ENCODE assay signal across 9 mouse cellular contexts in the genomic region with DNA sequence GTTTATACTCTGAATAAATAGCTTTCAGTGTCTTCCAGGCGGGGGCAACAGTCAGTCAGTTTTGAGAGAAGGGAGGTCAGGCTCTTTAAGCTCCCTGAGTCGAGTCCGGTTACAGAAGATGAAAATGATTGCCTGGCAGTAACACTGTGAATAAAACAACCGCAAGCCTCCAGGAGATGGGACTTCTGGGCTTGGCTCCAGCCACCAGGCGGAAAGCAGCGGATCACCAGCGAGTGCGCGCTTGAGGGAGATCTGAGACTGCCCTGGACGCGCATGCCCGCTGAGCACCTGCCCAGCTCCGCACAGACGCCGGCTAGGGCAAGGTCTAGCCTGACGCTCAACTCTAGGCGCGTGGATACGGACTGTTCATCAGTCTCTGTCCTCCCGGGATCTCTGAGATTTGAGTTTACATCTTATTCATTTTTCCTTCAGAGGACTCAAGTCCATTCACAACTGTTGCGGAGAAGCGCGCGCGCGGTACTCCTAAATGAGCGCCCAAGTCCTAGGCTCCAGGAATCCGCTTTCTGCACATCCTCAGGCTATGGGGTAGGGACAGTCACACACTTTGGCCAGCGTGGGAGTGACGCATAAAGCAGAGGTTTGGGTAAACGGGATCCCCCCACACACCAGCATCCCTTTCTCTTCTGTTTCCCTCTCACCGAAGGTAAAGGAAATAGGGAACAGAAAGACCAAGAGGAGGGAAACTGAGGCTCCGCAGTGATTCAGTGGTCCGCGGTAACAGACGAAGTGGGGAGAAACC. TPM values are rescaled to one million over a fixed set of nuclear protein-coding genes. Genes with fewer than 3 reads are reported as not detected.
A peak's percentile ranks its signal among the peaks of the same experiment; 100 is the strongest.
DNase-seq lines count a peak whose midpoint lies in the region; ATAC-seq lines count a peak whose summit lies in the region.
"Had no signal": no experiment of that assay in that cellular context is flagged by ENCODE, and none has a peak within 500 bp of the region (broad histone marks: within the 10 kb centered on the region; RNA-seq: fewer than 3 reads in every experiment).

No protein-coding gene starts in this region.

- peak overlapping the region; percentile 86 for H3K4me2 ChIP-seq in heart, embryonic 11.5 days
- peak overlapping the region; percentile 99 for H3K4me2 ChIP-seq in heart, embryonic 12.5 days
- H3K4me2 ChIP-seq in limb, embryonic 11.5 days (ENCODE audit: low read depth, severe bottlenecking) = peak overlapping the region; percentile 95
- peak overlapping the region; percentile 96 for H3K4me2 ChIP-seq in neural tube, embryonic 15.5 days

- peak overlapping the region; percentile 64 for H3K4me3 ChIP-seq in heart, embryonic 11.5 days (ENCODE audit: low read depth, low read length)
- H3K4me3 ChIP-seq in heart, embryonic 12.5 days = peak overlapping the region; percentile 67
- H3K4me3 ChIP-seq in limb, embryonic 11.5 days (ENCODE audit: low read depth, low read length) = peak overlapping the region; percentile 37; the same call in 1 of the 2 replicates
- H3K4me3 ChIP-seq in neural tube, embryonic 15.5 days (replicated peaks) = peak overlapping the region; percentile 68

- peaks cover 78% of the 10 kb centered on the region for H3K27me3 ChIP-seq in heart, embryonic 11.5 days (ENCODE audit: control insufficient read depth, insufficient read depth, low read length)
- H3K27me3 ChIP-seq in heart, embryonic 12.5 days (replicated peaks) = peaks cover 94% of the 10 kb centered on the region
- H3K27me3 ChIP-seq in limb, embryonic 11.5 days (ENCODE audit: control insufficient read depth, insufficient read depth, low read length) = peaks cover 87% of the 10 kb centered on the region
- peaks cover 90% of the 10 kb centered on the region for H3K27me3 ChIP-seq in neural tube, embryonic 15.5 days (replicated peaks)

- H3K9ac ChIP-seq in heart, embryonic 11.5 days (ENCODE audit: low read depth, low read length) = no peak overlapping the region
- H3K9ac ChIP-seq in heart, embryonic 12.5 days = 0 out of 2 replicates have a peak overlapping the region, but pooled peaks have one; percentile 69
- no peak overlapping the region for H3K9ac ChIP-seq in limb, embryonic 11.5 days (ENCODE audit: low read length)
- peak overlapping the region; percentile 53 for H3K9ac ChIP-seq in neural tube, embryonic 15.5 days (replicated peaks)

- DNase-seq in heart, adult 9 months (ENCODE audit: low spot score in 2 of 2) = no peak
- DNase-seq in cerebellum, adult 18-20 months = peak; percentile 46 to 54
- DNase-seq in limb, embryonic 11.5 days (ENCODE audit: low spot score) = peak; percentile 77
- no peak for DNase-seq in layer of hippocampus, postnatal 10 days (ENCODE audit: low spot score in 2 of 2)
- no peak for DNase-seq in right cerebral cortex, postnatal 4 days

- no peak overlapping the region for H3K27ac ChIP-seq in heart, embryonic 11.5 days (ENCODE audit: low read depth, low read length)
- no peak overlapping the region for H3K27ac ChIP-seq in heart, embryonic 12.5 days (ENCODE audit: poor library complexity, severe bottlenecking)
- no peak overlapping the region for H3K27ac ChIP-seq in limb, embryonic 11.5 days (replicated peaks; ENCODE audit: low read depth, low read length)
- H3K27ac ChIP-seq in neural tube, embryonic 15.5 days (replicated peaks) = no peak overlapping the region

- peaks cover 8% of the 10 kb centered on the region for H3K4me1 ChIP-seq in heart, embryonic 11.5 days (ENCODE audit: control insufficient read depth, insufficient read depth, low read length)
- H3K4me1 ChIP-seq in heart, embryonic 12.5 days (replicated peaks) = peaks cover 19% of the 10 kb centered on the region
- peaks cover 14% of the 10 kb centered on the region for H3K4me1 ChIP-seq in limb, embryonic 11.5 days (ENCODE audit: control insufficient read depth, insufficient read depth, low read length)
- H3K4me1 ChIP-seq in neural tube, embryonic 15.5 days = peaks cover 26% of the 10 kb centered on the region

- no peak for ATAC-seq in heart, embryonic 11.5 days (replicated peaks; ENCODE audit: insufficient number of reproducible peaks, low FRiP score, low TSS enrichment)
- no peak; the same call in 1 of the 2 replicates for ATAC-seq in heart, embryonic 12.5 days (ENCODE audit: insufficient number of reproducible peaks, low FRiP score)
- ATAC-seq in limb, embryonic 11.5 days (ENCODE audit: insufficient number of reproducible peaks, low FRiP score, low TSS enrichment, low read depth) = no peak
- ATAC-seq in neural tube, embryonic 15.5 days (ENCODE audit: low FRiP score) = peak; percentile 42

- H3K36me3 ChIP-seq in heart, embryonic 11.5 days (ENCODE audit: control insufficient read depth, insufficient read depth, low read length) = no peaks in the 10 kb centered on the region
- no peaks in the 10 kb centered on the region for H3K36me3 ChIP-seq in heart, embryonic 12.5 days
- no peaks in the 10 kb centered on the region for H3K36me3 ChIP-seq in limb, embryonic 11.5 days (ENCODE audit: control insufficient read depth, insufficient read depth, low read length)
- no peaks in the 10 kb centered on the region for H3K36me3 ChIP-seq in neural tube, embryonic 15.5 days

- no peaks in the 10 kb centered on the region for H3K9me3 ChIP-seq in heart, embryonic 11.5 days (replicated peaks; ENCODE audit: control insufficient read depth, low read length)
- no peaks in the 10 kb centered on the region for H3K9me3 ChIP-seq in heart, embryonic 12.5 days (replicated peaks)
- no peaks in the 10 kb centered on the region for H3K9me3 ChIP-seq in limb, embryonic 11.5 days (ENCODE audit: control insufficient read depth, low read length)
- H3K9me3 ChIP-seq in neural tube, embryonic 15.5 days (replicated peaks) = no peaks in the 10 kb centered on the region

- WGBS in heart, embryonic 11.5 days (ENCODE audit: insufficient replicate concordance) = 1% methylated on average over 36 of the region's 36 CpGs
- WGBS in heart, embryonic 12.5 days = under 1% methylated on average over 36 of the region's 36 CpGs
- under 1% methylated on average over 36 of the region's 36 CpGs for WGBS in limb, embryonic 11.5 days
- under 1% methylated on average over 36 of the region's 36 CpGs for WGBS in neural tube, embryonic 15.5 days

RNA-seq across cellular contexts. Expression of a gene that starts 19.0 kb away (rescaled TPM):
- 0.19 and 0.24 TPM in 2 replicates for polyA plus RNA-seq in heart, embryonic 11.5 days (2014; fragmentation: Nextera tagmentation; extraction: Ambion mirVana)
- 0.10 and 0.12 TPM in 2 replicates for polyA plus RNA-seq in heart, embryonic 12.5 days (2016; fragmentation: Nextera tagmentation; extraction: Ambion mirVana)
- polyA plus RNA-seq in limb, embryonic 11.5 days (2014; fragmentation: Nextera tagmentation; extraction: Ambion mirVana) = 5.0 and 5.6 TPM in 2 replicates
- 2.5 and 3.4 TPM in 2 replicates for polyA plus RNA-seq in neural tube, embryonic 15.5 days (2015; fragmentation: Nextera tagmentation; extraction: Ambion mirVana)
- total RNA-seq in layer of hippocampus, postnatal 10 days (2021) = under 1 TPM in 1 of 2 experiments, not detected in 1; 0.11 TPM
- total RNA-seq: liver, adult 2 months had no signal
- polyA plus RNA-seq: liver, adult 2 months had no signal

Comparison
In these comparisons a context has a peak if more than half of its experiments do, and no peak if none do; other contexts are left out.
1. H3K9ac ChIP-seq: peak in heart, embryonic 12.5 days (single experiment) and neural tube, embryonic 15.5 days (single experiment); none in heart, embryonic 11.5 days (single experiment) and limb, embryonic 11.5 days (single experiment).
2. DNase-seq: peak in cerebellum, adult 18-20 months (2 of 2) and limb, embryonic 11.5 days (single experiment); none in heart, adult 9 months (0 of 2), layer of hippocampus, postnatal 10 days (0 of 2) and right cerebral cortex, postnatal 4 days (single experiment).
3. Peak in every context shown above with its lines, with median percentiles within 50 percentile points of each other: H3K4me2 ChIP-seq and H3K4me3 ChIP-seq.